Mouse (Mus musculus) heart, postnatal 0 days (tissue): ENCODE data around the gene Pllp. TPM values are rescaled to one million over a fixed set of nuclear protein-coding genes. Genes with fewer than 3 reads are reported as not detected.

Source experiments
- ATAC-seq: fragments of 200-750 bp; cut with Nextera tagmentation; 2 replicates; pipeline ENCODE4 v1.8.0; 2017; ENCODE audit warnings: low read depth, moderate number of reproducible peaks, moderate library complexity; ENCODE audit not compliant: insufficient read depth
- DNase-seq: peaks from one replicate; pipeline ENCODE4 v3.0.0-alpha.2; 2016; ENCODE audit warnings: low spot score
- H3K27ac ChIP-seq: fragments of 300-500 bp; sonication (generic); 2 replicates; pipeline ENCODE4 v1.5.1; 2014; ENCODE audit warnings: low read depth, mild to moderate bottlenecking
- H3K27me3 ChIP-seq: fragments of 300-500 bp; sonication (generic); 2 replicates; pipeline ENCODE4 v1.6.1; 2014; ENCODE audit warnings: low read length, mixed read lengths; ENCODE audit not compliant: control insufficient read depth, insufficient read depth
- H3K36me3 ChIP-seq: fragments of 300-500 bp; sonication (generic); replicated peaks from 2 replicates; pipeline ENCODE4 v1.6.1; 2014; ENCODE audit warnings: low read length, mixed read lengths; ENCODE audit not compliant: control insufficient read depth, insufficient read depth
- H3K4me1 ChIP-seq: fragments of 300-500 bp; sonication (generic); 2 replicates; pipeline ENCODE4 v1.6.1; 2014; ENCODE audit warnings: antibody characterized with exemption; ENCODE audit not compliant: control insufficient read depth, insufficient read depth
- H3K4me2 ChIP-seq: fragments of 300-500 bp; sonication (generic); 2 replicates; pipeline ENCODE4 v1.6.1; 2014; ENCODE audit warnings: low read depth, mild to moderate bottlenecking, low read length, moderate library complexity
- H3K4me3 ChIP-seq: fragments of 300-500 bp; sonication (generic); 2 replicates; pipeline ENCODE4 v1.5.1; 2014; ENCODE audit warnings: low read depth, low read length
- H3K9ac ChIP-seq: fragments of 300-500 bp; sonication (generic); replicated peaks from 2 replicates; pipeline ENCODE4 v1.6.1; 2014; ENCODE audit warnings: low read depth, low read length, mixed read lengths
- H3K9me3 ChIP-seq: fragments of 300-500 bp; sonication (generic); replicated peaks from 2 replicates; pipeline ENCODE4 v1.6.1; 2016; ENCODE audit warnings: low read length; ENCODE audit not compliant: control insufficient read depth
- CTCF ChIP-seq: IDR thresholded peaks from 2 replicates; pipeline ENCODE4 v1.5.1; 2016; ENCODE audit warnings: antibody characterized with exemption, control low read depth, low read depth
- EP300 ChIP-seq: IDR thresholded peaks from 2 replicates; pipeline ENCODE4 v1.6.1; 2016; ENCODE audit warnings: antibody characterized with exemption, low read depth
- WGBS: fragments of 180-500 bp; shearing (Covaris S2); extraction: QIAGEN DNeasy Blood & Tissue Kit; methylation state at CpG from one replicate; pipeline ENCODE4 v1.1.7; 2014; 5-methylcytosine and 5-hydroxymethylcytosine counted together
- polyA plus RNA-seq: library from polyadenylated mRNA; unstranded; fragments of >200 nt; fragmentation: Nextera tagmentation; extraction: Ambion mirVana; gene quantifications from 2 replicates; pipeline ENCODE4 v1.2.1, GENCODE M21; 2015
- total RNA-seq: library from RNA; depleted of rRNA; stranded (reverse); fragments of >200 nt; gene quantifications from 2 replicates; pipeline ENCODE4 v1.2.3, GENCODE M21; 2014; ENCODE audit warnings: low replicate concordance

The Pllp gene
- total and polyA plus RNA-seq, 2 experiments from 2014 or later = 0.36 to 5.0 TPM

- Histone ChIP-seq H3K4me2 (no peak overlapping the region), H3K36me3 (no peaks in the 10 kb centered on the region), H3K4me3 (no peak overlapping the region), H3K27ac (no peak overlapping the region), H3K9me3 (no peaks in the 10 kb centered on the region), H3K27me3 (no peaks in the 10 kb centered on the region), H3K9ac (no peak overlapping the region), H3K4me1 (peaks cover 7% of the 10 kb centered on the region; the same call in 1 of the 2 replicates)
- ATAC-seq = no peak
- no peak for DNase-seq
- 57% methylated on average over 8 of the region's 8 CpGs for WGBS
- TF ChIP-seq EP300 = no peak
- TF ChIP-seq CTCF = no peak
Measured at GRCm38 (mm10) chr8:94710336-94710735, 14.3 kb upstream of the Pllp start.

- no peaks in the 10 kb centered on the region for H3K9me3 ChIP-seq
- TF ChIP-seq CTCF (no peak), EP300 (no peak)
- H3K9ac ChIP-seq = no peak overlapping the region
- no peak overlapping the region for H3K4me3 ChIP-seq
- H3K27me3 ChIP-seq = no peaks in the 10 kb centered on the region
- no peak overlapping the region for H3K27ac ChIP-seq
- no peak overlapping the region for H3K4me2 ChIP-seq
- no peak for ATAC-seq
- peak; percentile 47 for DNase-seq
- H3K4me1 ChIP-seq = peaks cover 7% of the 10 kb centered on the region; the same call in 1 of the 2 replicates
- no peaks in the 10 kb centered on the region for H3K36me3 ChIP-seq
- WGBS = 45% methylated on average over 9 of the region's 9 CpGs
Measured at GRCm38 (mm10) chr8:94706732-94707395, 10.8 kb upstream of the Pllp start.

GRCm38 (mm10) chr8:94705581-94706245 lies 9.6 kb upstream of the Pllp start:
- WGBS = 69% methylated on average over 10 of the region's 10 CpGs
- Histone ChIP-seq H3K9ac (no peak overlapping the region), H3K27ac (no peak overlapping the region), H3K27me3 (no peaks in the 10 kb centered on the region), H3K4me1 (peaks cover 7% of the 10 kb centered on the region; the same call in 1 of the 2 replicates), H3K4me3 (no peak overlapping the region), H3K9me3 (no peaks in the 10 kb centered on the region), H3K36me3 (no peaks in the 10 kb centered on the region), H3K4me2 (no peak overlapping the region)
- ATAC-seq = no peak
- TF ChIP-seq CTCF (no peak), EP300 (no peak)
- no peak for DNase-seq

- Histone ChIP-seq H3K27ac (no peak overlapping the region), H3K4me2 (peak overlapping the region; percentile 71), H3K9ac (peak overlapping the region; percentile 35; the same call in 1 of the 2 replicates), H3K9me3 (no peaks in the 10 kb centered on the region), H3K4me3 (peak overlapping the region; percentile 43), H3K36me3 (no peaks in the 10 kb centered on the region), H3K27me3 (no peaks in the 10 kb centered on the region), H3K4me1 (peaks cover 7% of the 10 kb centered on the region; the same call in 1 of the 2 replicates)
- ATAC-seq = no peak
- TF ChIP-seq EP300 (no peak), CTCF (no peak)
- 16% methylated on average over 9 of the region's 9 CpGs for WGBS
- DNase-seq = no peak
Measured at GRCm38 (mm10) chr8:94704669-94704984, 8.5 kb upstream of the Pllp start.

GRCm38 (mm10) chr8:94703972-94704668 lies 8.0 kb upstream of the Pllp start:
- Histone ChIP-seq H3K4me1 (peaks cover 7% of the 10 kb centered on the region; the same call in 1 of the 2 replicates), H3K36me3 (no peaks in the 10 kb centered on the region), H3K9me3 (no peaks in the 10 kb centered on the region), H3K27ac (no peak overlapping the region), H3K4me3 (peak overlapping the region; percentile 49), H3K4me2 (peak overlapping the region; percentile 71), H3K27me3 (no peaks in the 10 kb centered on the region), H3K9ac (peak overlapping the region; percentile 35; the same call in 1 of the 2 replicates)
- WGBS = under 1% methylated on average over 35 of the region's 35 CpGs
- peak; percentile 97 for DNase-seq
- TF ChIP-seq CTCF (peak; percentile 90), EP300 (no peak)
- ATAC-seq = peak; percentile 88
